Mouse (Mus musculus) neural tube, embryonic 11.5 days (tissue): ENCODE measurements around the gene Gm42906. TPM values are rescaled to one million over a fixed set of nuclear protein-coding genes. Genes with fewer than 3 reads are reported as not detected.

Experiments
- ATAC-seq: fragments of 200-750 bp; cut with Nextera tagmentation; 2 replicates; pipeline ENCODE4 v1.8.0; 2017; ENCODE audit warnings: moderate number of reproducible peaks, mild to moderate bottlenecking, moderate TSS enrichment, moderate library complexity; ENCODE audit not compliant: insufficient read depth, low FRiP score, low TSS enrichment
- DNase-seq: peaks from one replicate; pipeline ENCODE4 v3.0.0-alpha.2; 2015; ENCODE audit warnings: low spot score
- H3K27ac ChIP-seq: fragments of 300-500 bp; sonication (generic); 2 replicates; pipeline ENCODE4 v1.5.1; 2014; ENCODE audit warnings: low read depth, mild to moderate bottlenecking, low read length
- H3K27me3 ChIP-seq: fragments of 300-500 bp; sonication (generic); 2 replicates; pipeline ENCODE4 v1.6.1; 2014; ENCODE audit warnings: mild to moderate bottlenecking, low read length, mixed read lengths; ENCODE audit not compliant: control insufficient read depth, insufficient read depth
- H3K36me3 ChIP-seq: fragments of 300-500 bp; sonication (generic); 2 replicates; pipeline ENCODE4 v1.6.1; 2014; ENCODE audit warnings: mild to moderate bottlenecking, low read length, moderate library complexity, mixed read lengths; ENCODE audit not compliant: control insufficient read depth, insufficient read depth
- H3K4me1 ChIP-seq: fragments of 300-500 bp; sonication (generic); 2 replicates; pipeline ENCODE4 v1.6.1; 2014; ENCODE audit warnings: low read length, mixed read lengths; ENCODE audit not compliant: control insufficient read depth, insufficient read depth
- H3K4me2 ChIP-seq: fragments of 300-500 bp; sonication (generic); 2 replicates; pipeline ENCODE4 v1.6.1; 2014; ENCODE audit warnings: low read depth, mild to moderate bottlenecking, moderate library complexity
- H3K4me3 ChIP-seq: fragments of 300-500 bp; sonication (generic); 2 replicates; pipeline ENCODE4 v1.5.1; 2014; ENCODE audit warnings: low read depth, low read length
- H3K9ac ChIP-seq: fragments of 300-500 bp; sonication (generic); 2 replicates; pipeline ENCODE4 v1.6.1; 2014; ENCODE audit warnings: mild to moderate bottlenecking, low read length
- H3K9me3 ChIP-seq: fragments of 300-500 bp; sonication (generic); 2 replicates; pipeline ENCODE4 v1.6.1; 2016; ENCODE audit warnings: low read length; ENCODE audit not compliant: control insufficient read depth
- WGBS: fragments of 180-500 bp; shearing (Covaris S2); extraction: QIAGEN DNeasy Blood & Tissue Kit; methylation state at CpG from one replicate; pipeline ENCODE4 v1.1.7; 2014; 5-methylcytosine and 5-hydroxymethylcytosine counted together
- polyA plus RNA-seq: library from polyadenylated mRNA; unstranded; fragments of >200 nt; fragmentation: Nextera tagmentation; extraction: Ambion mirVana; gene quantifications from 2 replicates; pipeline ENCODE4 v1.2.1, GENCODE M21; 2014

Gene Gm42906
- polyA plus RNA-seq, 1 experiment from 2014 or later, result not detected

DNA sequence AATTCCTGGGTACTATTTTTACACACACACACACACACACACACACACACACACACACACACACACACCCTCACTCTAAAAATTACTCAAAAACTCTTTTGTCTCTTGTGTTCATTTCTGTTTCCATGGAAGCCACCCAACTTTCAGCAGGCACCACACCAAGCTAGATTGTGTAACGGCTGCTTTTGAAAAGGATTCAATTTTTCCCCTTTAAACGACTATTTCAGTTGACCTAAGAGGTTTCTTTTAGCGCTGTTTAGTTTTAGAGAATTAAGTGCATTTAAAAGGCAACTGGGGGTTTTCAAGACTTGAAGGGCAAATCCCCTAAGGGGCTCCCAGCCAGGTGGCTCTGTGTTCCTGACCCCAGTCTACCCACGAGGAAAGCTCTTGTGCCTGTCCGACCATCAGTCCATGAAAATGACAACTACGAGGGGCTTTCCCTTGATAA is 317.5 kb downstream of the Gm42906 start:
- no peak overlapping the region for H3K4me2 ChIP-seq
- no peak overlapping the region for H3K27ac ChIP-seq
- H3K4me3 ChIP-seq, result no peak overlapping the region
- no peaks in the 10 kb centered on the region; the same call in none of the 2 replicates for H3K4me1 ChIP-seq
- H3K9ac ChIP-seq, result no peak overlapping the region
- 72% methylated on average over 6 of the region's 6 CpGs for WGBS
- ATAC-seq, result no peak
- H3K9me3 ChIP-seq, result no peaks in the 10 kb centered on the region
- H3K27me3 ChIP-seq, result no peaks in the 10 kb centered on the region
- no peaks in the 10 kb centered on the region for H3K36me3 ChIP-seq
- no peak for DNase-seq

DNA sequence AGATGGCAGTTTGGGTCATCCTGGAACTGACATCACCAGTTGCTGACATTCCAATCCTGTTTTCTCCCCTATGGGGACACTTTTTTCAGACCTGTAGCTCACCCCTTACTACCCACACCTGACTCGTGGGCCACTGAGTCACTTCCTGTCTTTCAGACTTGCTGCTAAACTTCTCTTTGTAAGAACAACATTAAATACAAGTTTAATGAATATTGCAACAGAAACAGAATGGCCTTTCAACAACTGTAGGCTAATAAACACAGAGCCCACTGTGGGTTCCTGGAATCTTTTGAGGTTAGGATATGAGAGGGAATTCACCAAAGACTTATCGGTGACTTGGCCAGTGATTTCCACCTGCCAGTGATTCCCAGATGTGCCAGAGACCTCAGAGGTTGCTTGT is 318.1 kb downstream of the Gm42906 start:
- Histone ChIP-seq H3K4me2 (no peak overlapping the region), H3K27me3 (no peaks in the 10 kb centered on the region), H3K9ac (no peak overlapping the region), H3K36me3 (no peaks in the 10 kb centered on the region), H3K4me3 (no peak overlapping the region), H3K27ac (no peak overlapping the region), H3K4me1 (no peaks in the 10 kb centered on the region; the same call in none of the 2 replicates), H3K9me3 (no peaks in the 10 kb centered on the region)
- no peak for DNase-seq
- no peak for ATAC-seq
- 75% methylated on average over 2 of the region's 2 CpGs for WGBS

DNA sequence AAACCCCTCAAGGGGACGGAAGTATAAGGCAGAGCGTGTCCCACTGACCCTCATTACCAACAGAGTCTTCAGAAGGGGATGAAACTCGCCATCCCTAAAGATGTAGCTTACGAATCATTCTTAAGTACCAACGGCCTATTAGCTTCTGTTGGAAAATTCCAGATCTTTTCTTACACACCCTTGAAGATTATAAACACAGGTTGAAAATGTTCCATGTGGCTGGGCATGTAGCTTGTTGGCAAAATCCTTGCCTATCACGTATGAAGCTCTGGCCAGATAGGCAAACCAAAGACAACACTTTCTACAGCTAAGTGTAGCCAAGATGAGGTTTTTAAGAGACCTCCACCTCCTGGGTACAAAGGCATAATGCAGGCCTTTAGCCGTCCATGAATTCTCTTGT is 319.0 kb downstream of the Gm42906 start:
- Histone ChIP-seq H3K27me3 (no peaks in the 10 kb centered on the region), H3K4me2 (no peak overlapping the region), H3K4me1 (no peaks in the 10 kb centered on the region; the same call in none of the 2 replicates), H3K4me3 (no peak overlapping the region), H3K9me3 (no peaks in the 10 kb centered on the region), H3K27ac (no peak overlapping the region), H3K36me3 (no peaks in the 10 kb centered on the region), H3K9ac (no peak overlapping the region)
- WGBS, result 83% methylated on average over 7 of the region's 7 CpGs
- DNase-seq (no peak), ATAC-seq (no peak)

DNA sequence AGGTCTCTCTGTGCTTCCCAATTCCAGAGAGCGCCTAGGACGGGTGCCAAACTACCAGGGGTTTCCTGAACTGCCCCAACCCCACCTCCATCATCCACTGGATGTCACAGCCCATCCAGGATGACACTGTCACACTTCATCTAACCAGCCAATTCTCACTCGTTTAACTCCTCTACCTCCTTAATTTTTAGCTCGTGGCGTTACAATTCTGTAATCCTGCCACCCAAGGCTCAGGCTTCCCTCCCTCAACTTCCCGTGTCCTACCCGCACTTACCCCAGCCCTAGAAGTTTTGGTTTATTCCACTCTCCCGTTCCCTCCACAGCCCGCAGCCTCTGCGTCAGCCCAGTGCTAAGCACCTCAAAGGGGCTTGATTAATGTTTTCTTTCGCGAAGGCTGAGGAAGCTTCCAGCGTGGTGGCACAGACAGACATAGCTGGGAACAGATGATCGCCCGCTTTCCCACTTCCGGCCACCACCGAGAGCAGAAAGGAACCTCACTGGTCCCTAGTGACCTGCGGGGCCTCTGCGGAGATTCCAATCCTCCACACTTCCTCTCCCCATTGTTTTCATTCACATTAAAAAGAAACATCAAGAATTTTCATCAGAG is 319.6 kb downstream of the Gm42906 start:
- H3K9me3 ChIP-seq, result no peaks in the 10 kb centered on the region
- H3K4me3 ChIP-seq, result no peak overlapping the region
- no peaks in the 10 kb centered on the region; the same call in none of the 2 replicates for H3K4me1 ChIP-seq
- no peaks in the 10 kb centered on the region for H3K36me3 ChIP-seq
- H3K27ac ChIP-seq, result no peak overlapping the region
- WGBS, result 54% methylated on average over 19 of the region's 19 CpGs
- H3K4me2 ChIP-seq, result no peak overlapping the region
- ATAC-seq, result no peak
- no peak for DNase-seq
- H3K9ac ChIP-seq, result no peak overlapping the region
- H3K27me3 ChIP-seq, result no peaks in the 10 kb centered on the region

DNA sequence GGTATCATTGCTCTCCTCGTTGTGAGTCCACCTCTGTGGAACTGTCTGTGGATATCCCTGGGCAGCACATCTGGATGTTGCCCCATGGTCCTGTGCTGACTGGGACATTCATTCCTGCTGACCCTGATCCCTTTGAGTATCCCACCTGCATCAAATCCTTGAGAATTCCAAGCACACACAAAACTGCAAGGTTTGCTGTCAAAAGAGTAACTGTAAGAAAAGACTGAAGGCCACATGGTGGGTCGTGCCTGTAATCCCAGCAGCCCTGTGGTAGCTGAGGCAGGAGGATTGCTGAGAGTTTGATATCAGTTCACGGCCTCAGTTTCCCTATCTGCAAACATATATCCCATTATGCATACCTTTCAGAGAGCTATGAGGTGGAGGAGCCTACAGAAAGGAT is 321.1 kb downstream of the Gm42906 start:
- Histone ChIP-seq H3K9me3 (no peaks in the 10 kb centered on the region), H3K9ac (no peak overlapping the region), H3K4me3 (no peak overlapping the region), H3K4me1 (no peaks in the 10 kb centered on the region; the same call in none of the 2 replicates), H3K36me3 (no peaks in the 10 kb centered on the region), H3K27ac (no peak overlapping the region), H3K4me2 (no peak overlapping the region), H3K27me3 (no peaks in the 10 kb centered on the region)
- WGBS, result 90% methylated on average over 3 of the region's 3 CpGs
- ATAC-seq (no peak), DNase-seq (no peak)

DNA sequence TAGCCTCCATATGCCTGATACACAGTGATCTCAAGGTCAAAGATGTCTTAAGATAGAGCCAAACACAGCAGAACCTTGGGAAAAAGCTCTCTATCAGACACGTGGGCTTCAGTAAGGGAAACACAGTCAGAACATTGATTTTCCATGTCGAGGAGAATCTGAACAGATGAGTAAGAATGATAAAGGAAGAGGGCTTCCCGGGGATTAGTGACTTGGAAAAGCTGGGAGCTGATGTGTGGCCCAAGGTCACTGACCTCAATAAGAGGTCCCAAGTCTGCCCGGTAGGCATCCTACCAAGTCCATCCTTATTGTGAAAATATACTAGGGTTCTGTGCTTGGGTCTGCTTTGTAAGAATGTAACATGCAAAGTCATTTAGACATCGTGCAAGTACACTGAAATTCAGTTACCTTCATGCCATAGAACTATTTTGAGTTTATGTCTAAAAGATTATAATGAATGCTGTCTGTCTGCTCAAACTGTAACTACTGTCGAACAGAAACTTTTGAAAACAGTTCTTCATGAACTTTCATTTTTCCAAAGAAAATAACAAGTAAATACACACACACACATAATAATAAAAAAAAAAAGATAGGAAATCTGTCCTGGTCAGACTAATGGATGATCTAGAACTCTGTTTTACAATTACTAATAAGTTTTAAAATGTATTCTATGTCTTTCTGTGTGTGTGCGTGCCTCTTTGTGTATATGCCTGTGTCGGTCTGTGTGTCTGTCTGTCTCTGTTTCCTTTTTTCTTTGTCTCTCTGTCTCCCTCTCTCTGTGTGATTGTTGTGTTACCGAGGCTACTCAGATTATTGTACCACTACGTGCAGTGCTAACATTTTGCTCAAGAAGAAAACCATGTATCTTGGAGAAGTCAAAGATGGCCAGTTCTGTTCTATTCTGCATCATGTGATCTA is 322.6 kb downstream of the Gm42906 start:
- 83% methylated on average over 10 of the region's 10 CpGs for WGBS
- DNase-seq (no peak), ATAC-seq (no peak)
- no peaks in the 10 kb centered on the region for H3K9me3 ChIP-seq
- H3K9ac ChIP-seq, result no peak overlapping the region
- H3K4me2 ChIP-seq, result no peak overlapping the region
- no peaks in the 10 kb centered on the region for H3K36me3 ChIP-seq
- H3K4me1 ChIP-seq, result no peaks in the 10 kb centered on the region; the same call in none of the 2 replicates
- H3K27ac ChIP-seq, result no peak overlapping the region
- H3K4me3 ChIP-seq, result no peak overlapping the region
- no peaks in the 10 kb centered on the region for H3K27me3 ChIP-seq

DNA sequence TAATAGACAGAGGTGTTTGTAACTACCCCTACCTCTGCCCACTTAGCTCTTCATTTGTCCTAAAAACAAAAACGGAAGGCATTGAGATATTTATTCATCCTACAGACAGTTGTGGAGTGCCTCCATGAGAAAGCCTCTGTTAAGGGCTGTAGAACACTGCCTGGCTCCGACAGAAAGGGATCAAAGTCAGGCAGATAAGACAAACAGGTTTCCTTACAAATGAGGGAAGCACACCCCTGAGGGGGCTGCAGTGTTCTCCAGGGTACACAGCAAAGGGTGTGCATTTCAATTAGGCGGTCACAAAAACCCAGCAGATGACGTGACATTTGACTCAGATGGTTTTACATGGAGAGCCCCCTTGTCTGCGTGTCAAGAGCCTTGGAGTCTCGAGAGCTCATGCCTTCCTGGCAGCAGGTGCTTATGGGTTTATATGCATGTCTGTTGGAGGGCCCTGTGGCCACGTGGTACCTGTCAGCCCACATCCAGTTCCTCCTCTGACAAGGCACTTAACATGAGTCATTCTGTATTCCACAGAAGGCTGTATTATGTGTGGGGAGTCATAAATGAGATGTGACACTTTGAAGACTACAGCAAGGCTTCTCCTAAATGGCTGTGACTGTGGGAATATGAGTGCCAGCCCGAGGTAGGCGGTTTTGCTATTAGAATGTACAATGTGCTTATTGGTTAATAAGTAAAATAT is 323.5 kb downstream of the Gm42906 start:
- no peak overlapping the region for H3K27ac ChIP-seq
- ATAC-seq, result no peak

DNA sequence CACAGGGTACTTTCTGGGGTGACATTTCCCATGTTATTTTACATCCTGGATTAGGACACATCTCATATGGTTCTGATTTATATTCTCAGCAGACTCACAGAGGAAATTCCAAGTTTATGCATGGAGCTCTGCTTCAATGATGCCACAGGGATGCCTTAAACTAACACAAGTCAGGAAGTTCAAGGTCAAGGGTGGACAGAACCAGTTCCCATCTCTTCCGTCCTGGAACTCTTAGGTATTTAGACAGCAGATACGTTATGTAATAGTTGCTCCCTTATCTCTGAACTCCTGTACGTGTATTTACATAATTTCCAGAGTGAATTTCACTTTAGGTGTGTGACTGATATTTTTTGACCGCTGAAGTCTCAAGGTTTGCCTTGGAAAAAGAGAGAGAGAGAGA is 324.7 kb downstream of the Gm42906 start:
- no peak overlapping the region for H3K9ac ChIP-seq
- H3K27ac ChIP-seq, result no peak overlapping the region
- no peaks in the 10 kb centered on the region; the same call in none of the 2 replicates for H3K4me1 ChIP-seq
- no peak for DNase-seq
- H3K4me2 ChIP-seq, result no peak overlapping the region
- H3K9me3 ChIP-seq, result no peaks in the 10 kb centered on the region
- no peak overlapping the region for H3K4me3 ChIP-seq
- ATAC-seq, result no peak
- H3K36me3 ChIP-seq, result no peaks in the 10 kb centered on the region
- 67% methylated on average over 4 of the region's 4 CpGs for WGBS
- no peaks in the 10 kb centered on the region for H3K27me3 ChIP-seq

More for the DNA sequence above, 323.5 kb downstream of the Gm42906 start:
- H3K4me3 ChIP-seq, result no peak overlapping the region
- H3K9me3 ChIP-seq, result no peaks in the 10 kb centered on the region
- H3K27me3 ChIP-seq, result no peaks in the 10 kb centered on the region
- no peaks in the 10 kb centered on the region for H3K36me3 ChIP-seq
- no peak overlapping the region for H3K4me2 ChIP-seq
- no peak overlapping the region for H3K9ac ChIP-seq
- 75% methylated on average over 9 of the region's 9 CpGs for WGBS
- H3K4me1 ChIP-seq, result no peaks in the 10 kb centered on the region; the same call in none of the 2 replicates
- no peak for DNase-seq
